Mouse (Mus musculus) skeletal muscle tissue, adult 2 months (tissue): ENCODE measurements at regions not wholly inside any gene's neighbourhood (a gene's known extent, or its start where the extent isn't known, plus 50 kb on each side); places are given as distances from the start of the nearest gene placed in this dataset.

Experiments used
- DNase-seq: peaks from one replicate; pipeline ENCODE4 v3.0.0-alpha.2; 2012; ENCODE audit warnings: low read depth, low spot score

- no peak for DNase-seq
Measured at GRCm38 (mm10) chr10:24437177-24437576, 158.1 kb upstream of the Ccn2 start.

GRCm38 (mm10) chr10:24444572-24444971, 150.7 kb upstream of the Ccn2 start:
- no peak for DNase-seq

- no peak for DNase-seq
Measured at GRCm38 (mm10) chr10:24445036-24445435, 150.2 kb upstream of the Ccn2 start.

- no peak for DNase-seq
Measured at GRCm38 (mm10) chr10:24446168-24446567, 149.1 kb upstream of the Ccn2 start.

- DNase-seq, result peak; percentile 14
Measured at GRCm38 (mm10) chr10:24447135-24447534, 148.1 kb upstream of the Ccn2 start.

GRCm38 (mm10) chr10:24448001-24448561, 147.2 kb upstream of the Ccn2 start:
- DNase-seq, result peak; percentile 39

GRCm38 (mm10) chr10:24453507-24453906, 141.7 kb upstream of the Ccn2 start:
- DNase-seq, result no peak

GRCm38 (mm10) chr10:24458667-24459066, 136.6 kb upstream of the Ccn2 start:
- no peak for DNase-seq

- no peak for DNase-seq
Measured at GRCm38 (mm10) chr10:24463873-24464272, 131.4 kb upstream of the Ccn2 start.

GRCm38 (mm10) chr10:24464377-24464776, 130.9 kb upstream of the Ccn2 start:
- DNase-seq, result no peak

- no peak for DNase-seq
Measured at GRCm38 (mm10) chr10:24469741-24470140, 125.5 kb upstream of the Ccn2 start.

GRCm38 (mm10) chr10:24471521-24471920, 123.7 kb upstream of the Ccn2 start:
- DNase-seq, result no peak

GRCm38 (mm10) chr10:24476288-24476687, 119.0 kb upstream of the Ccn2 start:
- DNase-seq, result no peak

- DNase-seq, result no peak
Measured at GRCm38 (mm10) chr10:24478535-24478934, 116.7 kb upstream of the Ccn2 start.

GRCm38 (mm10) chr10:24479148-24479547, 116.1 kb upstream of the Ccn2 start:
- DNase-seq, result peak; percentile 6

- no peak for DNase-seq
Measured at GRCm38 (mm10) chr10:24481926-24482612, 113.2 kb upstream of the Ccn2 start.

- DNase-seq, result no peak
Measured at GRCm38 (mm10) chr10:24483053-24483452, 112.2 kb upstream of the Ccn2 start.

- DNase-seq, result no peak
Measured at GRCm38 (mm10) chr10:24484101-24484660, 111.1 kb upstream of the Ccn2 start.

- no peak for DNase-seq
Measured at GRCm38 (mm10) chr10:24485461-24485860, 109.8 kb upstream of the Ccn2 start.

- peak; percentile 18 for DNase-seq
Measured at GRCm38 (mm10) chr10:24486224-24486623, 109.0 kb upstream of the Ccn2 start.

GRCm38 (mm10) chr10:24487915-24488314, 107.3 kb upstream of the Ccn2 start:
- DNase-seq, result no peak

GRCm38 (mm10) chr10:24490432-24490831, 104.8 kb upstream of the Ccn2 start:
- DNase-seq, result no peak

- no peak for DNase-seq
Measured at GRCm38 (mm10) chr10:24491848-24492247, 103.4 kb upstream of the Ccn2 start.
